Mouse (Mus musculus) stomach, embryonic 16.5 days (tissue): Measurements from ENCODE around the gene Ccdc93. TPM values are rescaled to one million over a fixed set of nuclear protein-coding genes. Genes with fewer than 3 reads are reported as not detected.

Experiments
- ATAC-seq: fragments of 200-750 bp; cut with Nextera tagmentation; 2 replicates; pipeline ENCODE4 v1.8.0; 2017; ENCODE audit warnings: moderate number of reproducible peaks, moderate TSS enrichment; ENCODE audit not compliant: insufficient read depth, low FRiP score
- H3K27ac ChIP-seq: fragments of 300-500 bp; sonication (generic); 2 replicates; pipeline ENCODE4 v1.5.1; 2014; ENCODE audit warnings: low read length
- H3K27me3 ChIP-seq: fragments of 300-500 bp; sonication (generic); 2 replicates; pipeline ENCODE4 v1.6.1; 2014; ENCODE audit warnings: low read length, control low read depth, mixed read lengths; ENCODE audit not compliant: control insufficient read depth, insufficient read depth
- H3K36me3 ChIP-seq: fragments of 300-500 bp; sonication (generic); 2 replicates; pipeline ENCODE4 v1.6.1; 2014; ENCODE audit warnings: low read length; ENCODE audit not compliant: control insufficient read depth, insufficient read depth
- H3K4me1 ChIP-seq: fragments of 300-500 bp; sonication (generic); 2 replicates; pipeline ENCODE4 v1.6.1; 2014; ENCODE audit warnings: low read length, control low read depth, mixed read lengths; ENCODE audit not compliant: control insufficient read depth, insufficient read depth
- H3K4me2 ChIP-seq: fragments of 300-500 bp; sonication (generic); 2 replicates; pipeline ENCODE4 v1.6.1; 2014; ENCODE audit warnings: low read depth, low read length, mixed read lengths
- H3K4me3 ChIP-seq: fragments of 300-500 bp; sonication (generic); replicated peaks from 2 replicates; pipeline ENCODE4 v1.5.1; 2014; ENCODE audit warnings: mild to moderate bottlenecking, low read length
- H3K9ac ChIP-seq: fragments of 300-500 bp; sonication (generic); 2 replicates; pipeline ENCODE4 v1.6.1; 2014; ENCODE audit warnings: low read length
- H3K9me3 ChIP-seq: fragments of 300-500 bp; sonication (generic); replicated peaks from 2 replicates; pipeline ENCODE4 v1.6.1; 2016; ENCODE audit warnings: low read length, control low read depth; ENCODE audit not compliant: control insufficient read depth
- WGBS: fragments of 180-500 bp; shearing (Covaris S2); extraction: QIAGEN DNeasy Blood & Tissue Kit; methylation state at CpG from one replicate; pipeline ENCODE4 v1.1.7; 2014; 5-methylcytosine and 5-hydroxymethylcytosine counted together
- polyA plus RNA-seq: library from polyadenylated mRNA; unstranded; fragments of >200 nt; fragmentation: Nextera tagmentation; extraction: Ambion mirVana; gene quantifications from 2 replicates; pipeline ENCODE4 v1.2.1, GENCODE M21; 2015

Gene Ccdc93
- polyA plus RNA-seq, 1 experiment from 2014 or later: 12.6 TPM

DNA sequence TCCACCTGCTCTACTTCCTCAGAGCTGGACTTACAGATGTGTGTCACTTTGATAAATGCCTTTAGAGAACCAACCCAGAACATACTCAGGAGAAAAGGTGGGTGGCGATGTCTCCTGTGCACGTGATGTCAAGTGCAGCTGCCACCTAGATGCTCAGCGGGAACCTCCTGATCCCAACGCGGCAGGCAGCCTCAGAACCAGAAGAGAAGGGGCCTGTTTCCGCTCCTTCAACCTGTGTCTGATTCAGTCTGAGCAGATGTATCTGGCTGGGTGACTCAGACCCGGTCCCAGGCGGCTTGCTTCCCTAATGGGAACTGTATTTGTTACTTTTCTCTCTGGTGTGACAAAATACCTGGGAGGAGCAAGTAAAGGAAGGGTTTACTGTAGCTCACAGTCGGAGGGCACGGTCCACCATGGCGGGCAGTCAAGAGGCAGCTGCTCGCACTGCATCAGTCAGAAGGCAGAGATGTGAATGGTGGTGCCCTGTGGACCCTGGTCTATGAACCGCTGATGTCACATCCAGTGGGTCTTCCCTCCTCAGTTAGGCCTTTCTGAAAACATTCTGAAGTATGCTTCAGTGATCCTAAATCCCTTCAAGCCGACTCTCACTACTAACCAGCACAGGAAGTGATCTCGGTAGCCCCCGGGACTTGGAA lies 120.1 kb downstream of the Ccdc93 start:
- no peaks in the 10 kb centered on the region for H3K4me1 ChIP-seq
- no peak overlapping the region for H3K4me2 ChIP-seq
- 86% methylated on average over 16 of the region's 16 CpGs for WGBS
- no peak overlapping the region for H3K27ac ChIP-seq
- H3K9me3 ChIP-seq: no peaks in the 10 kb centered on the region
- H3K36me3 ChIP-seq: peaks cover 13% of the 10 kb centered on the region; the same call in 1 of the 2 replicates
- ATAC-seq: no peak
- H3K9ac ChIP-seq: no peak overlapping the region
- H3K27me3 ChIP-seq: no peaks in the 10 kb centered on the region
- no peak overlapping the region for H3K4me3 ChIP-seq

DNA sequence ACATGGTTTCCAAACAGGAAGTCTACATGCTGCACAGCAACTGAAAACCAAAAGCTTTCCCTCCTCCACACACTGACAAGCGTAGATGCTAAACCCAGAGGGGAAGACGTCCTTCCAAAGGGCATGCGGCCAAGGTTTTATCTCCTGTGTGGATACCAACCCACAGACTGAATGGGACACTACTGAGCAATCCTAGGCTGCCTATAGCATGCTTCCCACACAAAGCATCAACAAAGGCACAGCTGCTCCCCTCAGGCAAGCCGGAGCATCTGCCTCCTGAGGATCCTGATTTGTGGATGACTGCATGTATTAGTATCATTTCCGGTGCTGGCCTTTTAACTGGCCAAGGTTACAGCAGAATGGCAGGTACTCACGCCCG lies 120.6 kb downstream of the Ccdc93 start:
- ATAC-seq: no peak
- 90% methylated on average over 7 of the region's 7 CpGs for WGBS
- Histone ChIP-seq H3K9ac (no peak overlapping the region), H3K36me3 (peaks cover 16% of the 10 kb centered on the region; the same call in 1 of the 2 replicates), H3K9me3 (no peaks in the 10 kb centered on the region), H3K4me2 (no peak overlapping the region), H3K27me3 (no peaks in the 10 kb centered on the region), H3K4me3 (no peak overlapping the region), H3K4me1 (no peaks in the 10 kb centered on the region), H3K27ac (no peak overlapping the region)

Other genes starting within 250 kb of the Ccdc93 start
- 27.9 and 29.6 TPM in 2 replicates for gene Insig2, start 98.5 kb upstream of the Ccdc93 start, polyA plus RNA-seq
- gene Htr5b, start 97.4 kb downstream of the Ccdc93 start, polyA plus RNA-seq: 0.37 and 0.40 TPM in 2 replicates
- gene Ddx18, start 136.9 kb downstream of the Ccdc93 start, polyA plus RNA-seq: 44.7 and 53.3 TPM in 2 replicates